Mouse (Mus musculus): ENCODE data around the gene Oard1. TPM values are rescaled to one million over a fixed set of nuclear protein-coding genes. Genes with fewer than 3 reads are reported as not detected.

The Oard1 gene
- polyA plus RNA-seq, 1 experiment = 76.1 TPM

- H3K36me3 ChIP-seq (ENCODE audit: control insufficient read depth, insufficient read depth, low read length, poor library complexity, severe bottlenecking) = no peaks in the 10 kb centered on the region
- no peaks in the 10 kb centered on the region for H3K9me3 ChIP-seq (replicated peaks; ENCODE audit: control insufficient read depth, insufficient read depth, low read length, poor library complexity, severe bottlenecking)
- H3K4me3 ChIP-seq (ENCODE audit: low read depth, low read length) = no peak overlapping the region
- no peak overlapping the region for H3K9ac ChIP-seq (ENCODE audit: low read depth, poor library complexity, severe bottlenecking)
- H3K27me3 ChIP-seq (ENCODE audit: control insufficient read depth, insufficient read depth, low read length, poor library complexity, severe bottlenecking) = no peaks in the 10 kb centered on the region
- peaks cover 13% of the 10 kb centered on the region for H3K4me1 ChIP-seq (ENCODE audit: control insufficient read depth, insufficient read depth, low read length)
- TF ChIP-seq POLR2A (IDR thresholded peaks at IDR 0.05; ENCODE audit: insufficient read depth, low read length) = no peak
- TF ChIP-seq CTCF (IDR thresholded peaks at IDR 0.05; ENCODE audit: low read depth, low read length) = no peak
- TF ChIP-seq EP300 (IDR thresholded peaks at IDR 0.05; ENCODE audit: insufficient read depth, low read depth, low read length) = no peak
- H3K27ac ChIP-seq (ENCODE audit: insufficient read depth, low read length) = peak overlapping the region; percentile 16; the same call in 1 of the 2 replicates
These were observed 18.2 kb downstream of the Oard1 start for GRCm38 (mm10) chr17:48427852-48428530.

GRCm38 (mm10) chr17:48430394-48430793 is 20.6 kb downstream of the Oard1 start:
- peak overlapping the region; percentile 27; the same call in 1 of the 2 replicates for H3K9ac ChIP-seq (ENCODE audit: low read depth, poor library complexity, severe bottlenecking)
- H3K4me3 ChIP-seq (ENCODE audit: low read depth, low read length) = no peak overlapping the region
- no peaks in the 10 kb centered on the region for H3K36me3 ChIP-seq (ENCODE audit: control insufficient read depth, insufficient read depth, low read length, poor library complexity, severe bottlenecking)
- TF ChIP-seq CTCF (IDR thresholded peaks at IDR 0.05; ENCODE audit: low read depth, low read length) (no peak), EP300 (IDR thresholded peaks at IDR 0.05; ENCODE audit: insufficient read depth, low read depth, low read length) (no peak), POLR2A (IDR thresholded peaks at IDR 0.05; ENCODE audit: insufficient read depth, low read length) (no peak)
- H3K27me3 ChIP-seq (ENCODE audit: control insufficient read depth, insufficient read depth, low read length, poor library complexity, severe bottlenecking) = no peaks in the 10 kb centered on the region
- H3K9me3 ChIP-seq (replicated peaks; ENCODE audit: control insufficient read depth, insufficient read depth, low read length, poor library complexity, severe bottlenecking) = no peaks in the 10 kb centered on the region
- H3K27ac ChIP-seq (ENCODE audit: insufficient read depth, low read length) = 0 out of 2 replicates have a peak overlapping the region, but pooled peaks have one; percentile 30
- H3K4me1 ChIP-seq (ENCODE audit: control insufficient read depth, insufficient read depth, low read length) = peaks cover 16% of the 10 kb centered on the region

GRCm38 (mm10) chr17:48431054-48431453 is 21.2 kb downstream of the Oard1 start:
- Histone ChIP-seq H3K27me3 (ENCODE audit: control insufficient read depth, insufficient read depth, low read length, poor library complexity, severe bottlenecking) (no peaks in the 10 kb centered on the region), H3K9ac (ENCODE audit: low read depth, poor library complexity, severe bottlenecking) (no peak overlapping the region), H3K9me3 (replicated peaks; ENCODE audit: control insufficient read depth, insufficient read depth, low read length, poor library complexity, severe bottlenecking) (no peaks in the 10 kb centered on the region), H3K27ac (ENCODE audit: insufficient read depth, low read length) (no peak overlapping the region), H3K36me3 (ENCODE audit: control insufficient read depth, insufficient read depth, low read length, poor library complexity, severe bottlenecking) (no peaks in the 10 kb centered on the region), H3K4me3 (ENCODE audit: low read depth, low read length) (no peak overlapping the region), H3K4me1 (ENCODE audit: control insufficient read depth, insufficient read depth, low read length) (peaks cover 18% of the 10 kb centered on the region)
- TF ChIP-seq POLR2A (IDR thresholded peaks at IDR 0.05; ENCODE audit: insufficient read depth, low read length) (no peak), EP300 (IDR thresholded peaks at IDR 0.05; ENCODE audit: insufficient read depth, low read depth, low read length) (no peak), CTCF (IDR thresholded peaks at IDR 0.05; ENCODE audit: low read depth, low read length) (no peak)

GRCm38 (mm10) chr17:48432158-48432980 is 22.6 kb downstream of the Oard1 start, which contains the start of gene Apobec2:
Apobec2 (minus strand) TSS chr17:48432930.
- Histone ChIP-seq H3K4me3 (ENCODE audit: low read depth, low read length) (0 out of 2 replicates have a peak within 1 kb of the TSS, but pooled peaks have one; percentile 1), H3K4me1 (ENCODE audit: control insufficient read depth, insufficient read depth, low read length) (peaks cover 20% of the 10 kb centered on the region), H3K27ac (ENCODE audit: insufficient read depth, low read length) (0 out of 2 replicates have a peak within 1 kb of the TSS, but pooled peaks have one; percentile 52), H3K9me3 (replicated peaks; ENCODE audit: control insufficient read depth, insufficient read depth, low read length, poor library complexity, severe bottlenecking) (no peaks in the 10 kb centered on the region), H3K27me3 (ENCODE audit: control insufficient read depth, insufficient read depth, low read length, poor library complexity, severe bottlenecking) (no peaks in the 10 kb centered on the region), H3K9ac (ENCODE audit: low read depth, poor library complexity, severe bottlenecking) (0 out of 2 replicates have a peak within 1 kb of the TSS, but pooled peaks have one; percentile 11), H3K36me3 (ENCODE audit: control insufficient read depth, insufficient read depth, low read length, poor library complexity, severe bottlenecking) (no peaks in the 10 kb centered on the region)
- TF ChIP-seq CTCF (IDR thresholded peaks at IDR 0.05; ENCODE audit: low read depth, low read length) (no peak), EP300 (IDR thresholded peaks at IDR 0.05; ENCODE audit: insufficient read depth, low read depth, low read length) (0 out of 2 replicates have a peak, but pooled peaks have one; percentile 18)

- Histone ChIP-seq H3K27ac (ENCODE audit: insufficient read depth, low read length) (no peak overlapping the region), H3K4me1 (ENCODE audit: control insufficient read depth, insufficient read depth, low read length) (peaks cover 20% of the 10 kb centered on the region)
These were observed 23.3 kb downstream of the Oard1 start for GRCm38 (mm10) chr17:48433006-48433655.

More at GRCm38 (mm10) chr17:48433006-48433655, 23.3 kb downstream of the Oard1 start:
- Histone ChIP-seq H3K9ac (ENCODE audit: low read depth, poor library complexity, severe bottlenecking) (0 out of 2 replicates have a peak overlapping the region, but pooled peaks have one; percentile 11), H3K27me3 (ENCODE audit: control insufficient read depth, insufficient read depth, low read length, poor library complexity, severe bottlenecking) (no peaks in the 10 kb centered on the region), H3K36me3 (ENCODE audit: control insufficient read depth, insufficient read depth, low read length, poor library complexity, severe bottlenecking) (no peaks in the 10 kb centered on the region), H3K4me3 (ENCODE audit: low read depth, low read length) (no peak overlapping the region), H3K9me3 (replicated peaks; ENCODE audit: control insufficient read depth, insufficient read depth, low read length, poor library complexity, severe bottlenecking) (no peaks in the 10 kb centered on the region)
- no peak for TF ChIP-seq EP300 (IDR thresholded peaks at IDR 0.05; ENCODE audit: insufficient read depth, low read depth, low read length)
- no peak for TF ChIP-seq POLR2A (IDR thresholded peaks at IDR 0.05; ENCODE audit: insufficient read depth, low read length)
- TF ChIP-seq CTCF (IDR thresholded peaks at IDR 0.05; ENCODE audit: low read depth, low read length) = no peak
